ENCODE assay signal across 8 mouse cellular contexts in genomic region chr5:123346701-123347270, GRCm38 (mm10). TPM values are rescaled to one million over a fixed set of nuclear protein-coding genes. Genes with fewer than 3 reads are reported as not detected.
A peak's percentile ranks its signal among the peaks of the same experiment; 100 is the strongest.
DNase-seq lines count a peak whose midpoint lies in the region; ATAC-seq and TF ChIP-seq lines count a peak whose summit lies in the region.

No protein-coding gene starts in this region.

- intact Hi-C loops in heart, postnatal 10 days (cut with DNase I) = loop anchor here (2.0 kb wide), 1 partner anchor 16 kb away; no protein-coding TSS in a partner anchor

- H3K36me3 ChIP-seq in heart, postnatal 0 days (replicated peaks; ENCODE audit: control insufficient read depth, insufficient read depth, low read length) = no peaks in the 10 kb centered on the region
- H3K36me3 ChIP-seq in forebrain, embryonic 12.5 days (replicated peaks) = peaks cover 12% of the 10 kb centered on the region
- no peaks in the 10 kb centered on the region for H3K36me3 ChIP-seq in myocyte (ENCODE audit: control insufficient read depth, insufficient read depth)

- peaks cover 18% of the 10 kb centered on the region for H3K79me2 ChIP-seq in myocyte (ENCODE audit: control insufficient read depth, insufficient read depth)

- H3K9me3 ChIP-seq in heart, postnatal 0 days (replicated peaks; ENCODE audit: control insufficient read depth, low read length) = no peaks in the 10 kb centered on the region
- H3K9me3 ChIP-seq in forebrain, embryonic 12.5 days = no peaks in the 10 kb centered on the region

- peak overlapping the region; percentile 56 for H3K9ac ChIP-seq in heart, postnatal 0 days (replicated peaks; ENCODE audit: low read depth, low read length)
- H3K9ac ChIP-seq in forebrain, embryonic 12.5 days = peak overlapping the region; percentile 99

- ATAC-seq in heart, postnatal 0 days (ENCODE audit: insufficient read depth, low read depth) = no peak
- ATAC-seq in forebrain, embryonic 12.5 days (ENCODE audit: low FRiP score) = no peak

- no peak for TF ChIP-seq POLR2A in myocyte (IDR thresholded peaks at IDR 0.05; ENCODE audit: insufficient read length, low read depth)

- no peak for TF ChIP-seq EP300 in heart, postnatal 0 days (IDR thresholded peaks at IDR 0.05; ENCODE audit: low read depth)

- no peaks in the 10 kb centered on the region for H3K27me3 ChIP-seq in heart, postnatal 0 days (ENCODE audit: control insufficient read depth, insufficient read depth, low read length)
- H3K27me3 ChIP-seq in forebrain, embryonic 12.5 days = no peaks in the 10 kb centered on the region
- H3K27me3 ChIP-seq in myocyte (ENCODE audit: control insufficient read depth, insufficient read depth, insufficient read length) = no peaks in the 10 kb centered on the region

- H3K4me2 ChIP-seq in heart, postnatal 0 days (ENCODE audit: low read depth, low read length) = peak overlapping the region; percentile 93
- H3K4me2 ChIP-seq in forebrain, embryonic 12.5 days = peak overlapping the region; percentile 63
- peak overlapping the region; percentile 88 for H3K4me2 ChIP-seq in myocyte (ENCODE audit: low read depth)

- H3ac ChIP-seq in myocyte (ENCODE audit: control insufficient read depth, insufficient read length) = no peak overlapping the region

- H3K4me1 ChIP-seq in heart, postnatal 0 days (ENCODE audit: control insufficient read depth, insufficient read depth) = peaks cover 16% of the 10 kb centered on the region
- peaks cover 43% of the 10 kb centered on the region for H3K4me1 ChIP-seq in forebrain, embryonic 12.5 days

- 64% methylated on average over 7 of the region's 7 CpGs for WGBS in heart, postnatal 0 days
- WGBS in forebrain, embryonic 12.5 days = 68% methylated on average over 7 of the region's 7 CpGs

- peak overlapping the region; percentile 97 for H3K27ac ChIP-seq in heart, postnatal 0 days (ENCODE audit: low read depth)
- H3K27ac ChIP-seq in forebrain, embryonic 12.5 days = peak overlapping the region; percentile 100

- H3K4me3 ChIP-seq in heart, postnatal 0 days (ENCODE audit: low read depth, low read length) = peak overlapping the region; percentile 84
- H3K4me3 ChIP-seq in forebrain, embryonic 12.5 days (replicated peaks) = peak overlapping the region; percentile 98
- peak overlapping the region; percentile 57 for H3K4me3 ChIP-seq in myocyte

- TF ChIP-seq CTCF in heart, postnatal 0 days (IDR thresholded peaks at IDR 0.05; ENCODE audit: low read depth) = no peak

- no peak for DNase-seq in heart, postnatal 0 days (ENCODE audit: low spot score)
- DNase-seq in heart, postnatal 10 days = no peak
- DNase-seq in kidney, postnatal 14 days = peak; percentile 84
- no peak for DNase-seq in adrenal gland, postnatal 25 days
- DNase-seq in left cerebral cortex, adult 18-20 months (ENCODE audit: low spot score in 2 of 2) = no peak
- no peak for DNase-seq in spleen, postnatal 4 days (ENCODE audit: low spot score in 2 of 2)

TF ChIP-seq in myocyte, 11 proteins besides CTCF, POLR2A, EP300 and RAD21:
- TF ChIP-seq SRF (IDR thresholded peaks at IDR 0.05; ENCODE audit: control insufficient read depth, insufficient read length, low read depth) (no peak), MAX (IDR thresholded peaks at IDR 0.05; ENCODE audit: low read depth) (no peak), E2F4 (IDR thresholded peaks at IDR 0.05; ENCODE audit: insufficient read depth) (no peak), MYOD1 (IDR thresholded peaks at IDR 0.05; ENCODE audit: control insufficient read depth in 1 of 3, insufficient read length in 2 of 3, low read depth in 2 of 3) (no peak)

RNA-seq across cellular contexts. Expression of gene Bcl7a, which starts 3.2 kb away (rescaled TPM):
- 10.2 and 11.2 TPM in 2 replicates for total RNA-seq in heart, postnatal 0 days (2014; rRNA removed; ENCODE audit: low replicate concordance)
- polyA plus RNA-seq in heart, postnatal 0 days (2015; fragmentation: Nextera tagmentation; extraction: Ambion mirVana) = 6.6 TPM in 2 replicates
- total RNA-seq in heart, postnatal 10 days (2021) = 10 to 100 TPM; 11.9 to 14.2 TPM
- polyA plus RNA-seq in forebrain, embryonic 12.5 days (2016; fragmentation: Nextera tagmentation; extraction: Ambion mirVana) = 64.4 and 66.5 TPM in 2 replicates
- polyA plus RNA-seq in myocyte (2012; fragmentation: generic; extraction: Trizol) = 3.6 TPM
- 13.7 and 15.4 TPM in 2 replicates for total RNA-seq in adrenal gland, postnatal 25 days (2021)
- total RNA-seq in left cerebral cortex, adult 18-20 months (2021) = 10 to 100 TPM; 66.3 to 70.1 TPM

RNA-seq across cellular contexts. Expression of gene Mlxip, which starts 47.8 kb away (rescaled TPM):
- total RNA-seq in heart, postnatal 0 days (2014; rRNA removed; ENCODE audit: low replicate concordance) = 12.0 and 13.4 TPM in 2 replicates
- polyA plus RNA-seq in heart, postnatal 0 days (2015; fragmentation: Nextera tagmentation; extraction: Ambion mirVana) = 5.9 and 7.3 TPM in 2 replicates
- total RNA-seq in heart, postnatal 10 days (2021) = 10 to 100 TPM; 24.7 to 26.3 TPM
- polyA plus RNA-seq in forebrain, embryonic 12.5 days (2016; fragmentation: Nextera tagmentation; extraction: Ambion mirVana) = 19.0 and 19.8 TPM in 2 replicates
- 6.0 TPM for polyA plus RNA-seq in myocyte (2012; fragmentation: generic; extraction: Trizol)
- 25.3 and 30.5 TPM in 2 replicates for total RNA-seq in adrenal gland, postnatal 25 days (2021)
- total RNA-seq in left cerebral cortex, adult 18-20 months (2021) = 10 to 100 TPM; 16.0 to 16.8 TPM
